Comparison of ENCODE assay signal across 11 mouse cellular contexts in genomic region chr1:55362634-55363033, GRCm38 (mm10). TPM values are rescaled to one million over a fixed set of nuclear protein-coding genes. Genes with fewer than 3 reads are reported as not detected.
DNase-seq lines count a peak whose midpoint lies in the region; ATAC-seq and TF ChIP-seq lines count a peak whose summit lies in the region.
"Had no signal": no experiment of that assay in that cellular context is flagged by ENCODE, and none has a peak within 500 bp of the region (broad histone marks: within the 10 kb centered on the region; RNA-seq: fewer than 3 reads in every experiment).

No protein-coding gene starts in this region.

- peaks cover 23% of the 10 kb centered on the region for H3K27me3 ChIP-seq in kidney, embryonic 16.5 days (ENCODE audit: insufficient read depth, low read length)
- H3K27me3 ChIP-seq in embryonic facial prominence, embryonic 12.5 days = peaks cover 28% of the 10 kb centered on the region
- H3K27me3 ChIP-seq in hindbrain, embryonic 16.5 days (replicated peaks; ENCODE audit: control insufficient read depth, insufficient read depth, low read length) = peaks cover 14% of the 10 kb centered on the region
- peaks cover 16% of the 10 kb centered on the region for H3K27me3 ChIP-seq in midbrain, postnatal 0 days (ENCODE audit: insufficient read depth, low read length)

- H3K9me3 ChIP-seq in kidney, embryonic 16.5 days (ENCODE audit: low read length) = peaks cover 9% of the 10 kb centered on the region
- H3K9me3 ChIP-seq in embryonic facial prominence, embryonic 12.5 days = peaks cover 7% of the 10 kb centered on the region
- H3K9me3 ChIP-seq in hindbrain, embryonic 16.5 days (ENCODE audit: control insufficient read depth, low read length) = peaks cover 7% of the 10 kb centered on the region
- H3K9me3 ChIP-seq in midbrain, postnatal 0 days (ENCODE audit: low read length) = peaks cover 9% of the 10 kb centered on the region; the same call in 1 of the 2 replicates

- H3K4me2 ChIP-seq in kidney, embryonic 16.5 days (replicated peaks; ENCODE audit: low read depth, low read length) = peak overlapping the region; percentile 59; the same call in 1 of the 2 replicates
- H3K4me2 ChIP-seq in embryonic facial prominence, embryonic 12.5 days (replicated peaks) = peak overlapping the region; percentile 54
- peak overlapping the region; percentile 65; the same call in 1 of the 2 replicates for H3K4me2 ChIP-seq in hindbrain, embryonic 16.5 days (ENCODE audit: low read length)
- peak overlapping the region; percentile 54 for H3K4me2 ChIP-seq in midbrain, postnatal 0 days (ENCODE audit: low read depth, low read length, poor library complexity, severe bottlenecking)

- no peak overlapping the region for H3K27ac ChIP-seq in kidney, embryonic 16.5 days (ENCODE audit: low read length)
- no peak overlapping the region for H3K27ac ChIP-seq in embryonic facial prominence, embryonic 12.5 days
- H3K27ac ChIP-seq in hindbrain, embryonic 16.5 days (ENCODE audit: low read depth, low read length) = no peak overlapping the region
- H3K27ac ChIP-seq in midbrain, postnatal 0 days (ENCODE audit: low read depth, low read length) = no peak overlapping the region

- no peak for TF ChIP-seq CTCF in midbrain, postnatal 0 days (IDR thresholded peaks at IDR 0.05)

- H3K4me3 ChIP-seq in kidney, embryonic 16.5 days (ENCODE audit: low read length) = no peak overlapping the region; the same call in 1 of the 2 replicates
- H3K4me3 ChIP-seq in embryonic facial prominence, embryonic 12.5 days = peak overlapping the region; percentile 43
- peak overlapping the region; percentile 49 for H3K4me3 ChIP-seq in hindbrain, embryonic 16.5 days (ENCODE audit: low read length)
- peak overlapping the region; percentile 49; the same call in 1 of the 2 replicates for H3K4me3 ChIP-seq in midbrain, postnatal 0 days (ENCODE audit: low read depth, low read length)

- DNase-seq in kidney, adult 18-20 months = no peak
- no peak for DNase-seq in midbrain, postnatal 0 days (ENCODE audit: low spot score)
- no peak for DNase-seq in gastrocnemius, postnatal 25 days
- DNase-seq in natural killer cell, adult 2 months (ENCODE audit: low spot score in 2 of 2) = no peak
- no peak for DNase-seq in cerebellum, adult 9-11 months

- H3K36me3 ChIP-seq in kidney, embryonic 16.5 days (ENCODE audit: insufficient read depth, low read length) = no peaks in the 10 kb centered on the region
- no peaks in the 10 kb centered on the region for H3K36me3 ChIP-seq in embryonic facial prominence, embryonic 12.5 days
- H3K36me3 ChIP-seq in hindbrain, embryonic 16.5 days (ENCODE audit: control insufficient read depth, insufficient read depth, low read length) = no peaks in the 10 kb centered on the region
- H3K36me3 ChIP-seq in midbrain, postnatal 0 days (ENCODE audit: insufficient read depth, low read length) = no peaks in the 10 kb centered on the region

- 0 out of 2 replicates have a peak, but pooled peaks cover 6% of the 10 kb centered on the region for H3K4me1 ChIP-seq in kidney, embryonic 16.5 days (ENCODE audit: insufficient read depth, low read length)
- no peaks in the 10 kb centered on the region for H3K4me1 ChIP-seq in embryonic facial prominence, embryonic 12.5 days
- H3K4me1 ChIP-seq in hindbrain, embryonic 16.5 days (ENCODE audit: control insufficient read depth, insufficient read depth, low read depth, low read length) = no peaks in the 10 kb centered on the region
- no peaks in the 10 kb centered on the region for H3K4me1 ChIP-seq in midbrain, postnatal 0 days (ENCODE audit: insufficient read depth, low read length)

- WGBS in kidney, embryonic 16.5 days = 50% methylated on average over 40 of the region's 49 CpGs
- WGBS in embryonic facial prominence, embryonic 12.5 days = 50% methylated on average over 40 of the region's 49 CpGs
- 47% methylated on average over 32 of the region's 49 CpGs for WGBS in hindbrain, embryonic 16.5 days
- 61% methylated on average over 24 of the region's 49 CpGs for WGBS in midbrain, postnatal 0 days

- peak; percentile 61 for ATAC-seq in kidney, embryonic 16.5 days (ENCODE audit: low FRiP score, low TSS enrichment)
- 0 out of 2 replicates have a peak, but pooled peaks have one; percentile 28 for ATAC-seq in embryonic facial prominence, embryonic 12.5 days (ENCODE audit: insufficient number of reproducible peaks, insufficient read depth, low FRiP score, low TSS enrichment)
- peak; percentile 54 for ATAC-seq in hindbrain, embryonic 16.5 days
- peak; percentile 60 for ATAC-seq in midbrain, postnatal 0 days (ENCODE audit: low FRiP score)
- ATAC-seq: Patski had no signal

- H3K9ac ChIP-seq in kidney, embryonic 16.5 days (replicated peaks; ENCODE audit: low read length) = no peak overlapping the region
- H3K9ac ChIP-seq in embryonic facial prominence, embryonic 12.5 days = no peak overlapping the region
- no peak overlapping the region for H3K9ac ChIP-seq in hindbrain, embryonic 16.5 days (ENCODE audit: low read depth, low read length)
- no peak overlapping the region for H3K9ac ChIP-seq in midbrain, postnatal 0 days (replicated peaks; ENCODE audit: low read length, poor library complexity, severe bottlenecking)

RNA-seq across cellular contexts. Expression of gene Boll, which starts 0.6 kb away (rescaled TPM):
- polyA plus RNA-seq in kidney, embryonic 16.5 days (2015; fragmentation: Nextera tagmentation; extraction: Ambion mirVana) = 0.36 and 0.46 TPM in 2 replicates
- 0.43 and 0.54 TPM in 2 replicates for polyA plus RNA-seq in embryonic facial prominence, embryonic 12.5 days (2016; fragmentation: Nextera tagmentation; extraction: Ambion mirVana)
- 0.19 TPM in 1 of 2 replicates, not detected in the other for polyA plus RNA-seq in hindbrain, embryonic 16.5 days (2015; fragmentation: Nextera tagmentation; extraction: Ambion mirVana)
- 0.49 and 0.61 TPM in 2 replicates for total RNA-seq in midbrain, postnatal 0 days (2014; rRNA removed)
- 0.48 TPM in 1 of 2 replicates, not detected in the other for polyA plus RNA-seq in midbrain, postnatal 0 days (2015; fragmentation: Nextera tagmentation; extraction: Ambion mirVana)
- total RNA-seq in gastrocnemius, postnatal 25 days (2021) = not detected
- total RNA-seq: left cerebral cortex, postnatal 10 days had no signal
- polyA plus RNA-seq: cortical plate, adult 2 months; Patski had no signal

RNA-seq across cellular contexts. Expression of gene Plcl1, which starts 43.1 kb away (rescaled TPM):
- 3.9 and 4.5 TPM in 2 replicates for polyA plus RNA-seq in kidney, embryonic 16.5 days (2015; fragmentation: Nextera tagmentation; extraction: Ambion mirVana)
- polyA plus RNA-seq in embryonic facial prominence, embryonic 12.5 days (2016; fragmentation: Nextera tagmentation; extraction: Ambion mirVana) = 1.7 TPM in 2 replicates
- polyA plus RNA-seq in hindbrain, embryonic 16.5 days (2015; fragmentation: Nextera tagmentation; extraction: Ambion mirVana) = 3.7 and 4.1 TPM in 2 replicates
- total RNA-seq in midbrain, postnatal 0 days (2014; rRNA removed) = 8.9 and 9.4 TPM in 2 replicates
- 2.7 and 3.9 TPM in 2 replicates for polyA plus RNA-seq in midbrain, postnatal 0 days (2015; fragmentation: Nextera tagmentation; extraction: Ambion mirVana)
- 1 to 10 TPM; 3.1 to 3.9 TPM for total RNA-seq in gastrocnemius, postnatal 25 days (2021)
